24 mouse cellular contexts compared by ENCODE assay signal in genomic region chr13:45468751-45469150, GRCm38 (mm10). TPM values are rescaled to one million over a fixed set of nuclear protein-coding genes. Genes with fewer than 3 reads are reported as not detected.
DNase-seq lines count a peak whose midpoint lies in the region; ATAC-seq and TF ChIP-seq lines count a peak whose summit lies in the region.
"Had no signal": no experiment of that assay in that cellular context is flagged by ENCODE, and none has a peak within 500 bp of the region (broad histone marks: within the 10 kb centered on the region; RNA-seq: fewer than 3 reads in every experiment).

No protein-coding gene starts in this region.

- H3K4me3 ChIP-seq in kidney, embryonic 14.5 days (ENCODE audit: low read length) = no peak overlapping the region
- H3K4me3 ChIP-seq in thymus, adult 2 months (ENCODE audit: control insufficient read depth, insufficient read depth, low read length) = no peak overlapping the region
- no peak overlapping the region for H3K4me3 ChIP-seq in embryonic facial prominence, embryonic 13.5 days
- H3K4me3 ChIP-seq in intestine, postnatal 0 days (ENCODE audit: low read depth, low read length) = no peak overlapping the region
- H3K4me3 ChIP-seq: erythroblast, embryonic 14.5 days; heart, embryonic 13.5 days; liver, embryonic 15.5 days; lung, embryonic 15.5 days; megakaryocyte, embryonic 14.5 days had no signal

- H3K27ac ChIP-seq in kidney, embryonic 14.5 days (ENCODE audit: low read depth, low read length) = peak overlapping the region; percentile 37; the same call in 1 of the 2 replicates
- peak overlapping the region; percentile 8; the same call in 1 of the 2 replicates for H3K27ac ChIP-seq in thymus, adult 2 months (ENCODE audit: control insufficient read depth, insufficient read depth, low read length)
- H3K27ac ChIP-seq in embryonic facial prominence, embryonic 13.5 days = 0 out of 2 replicates have a peak overlapping the region, but pooled peaks have one; percentile 44
- H3K27ac ChIP-seq in intestine, postnatal 0 days (ENCODE audit: low read depth, low read length) = no peak overlapping the region
- H3K27ac ChIP-seq: heart, embryonic 13.5 days; lung, embryonic 15.5 days had no signal

- no peaks in the 10 kb centered on the region for H3K36me3 ChIP-seq in kidney, embryonic 14.5 days (ENCODE audit: control insufficient read depth, insufficient read depth, low read length)
- H3K36me3 ChIP-seq in thymus, adult 2 months (ENCODE audit: control insufficient read depth, insufficient read depth, low read length) = no peaks in the 10 kb centered on the region
- no peaks in the 10 kb centered on the region for H3K36me3 ChIP-seq in embryonic facial prominence, embryonic 13.5 days
- H3K36me3 ChIP-seq in splenic B cell, adult 2 months (ENCODE audit: control insufficient read depth, insufficient read depth, low read length, poor library complexity, severe bottlenecking) = no peaks in the 10 kb centered on the region
- no peaks in the 10 kb centered on the region for H3K36me3 ChIP-seq in intestine, postnatal 0 days (ENCODE audit: control insufficient read depth, insufficient read depth)
- H3K36me3 ChIP-seq: heart, embryonic 13.5 days; liver, embryonic 15.5 days; lung, embryonic 15.5 days had no signal

- TF ChIP-seq CTCF in thymus, adult 2 months (IDR thresholded peaks at IDR 0.05; ENCODE audit: borderline replicate concordance, control insufficient read depth, extremely low read depth, insufficient read depth, low read length, poor library complexity) = no peak
- TF ChIP-seq CTCF in intestine, postnatal 0 days (IDR thresholded peaks at IDR 0.05; ENCODE audit: low read depth) = no peak

- ATAC-seq in kidney, embryonic 14.5 days (ENCODE audit: low FRiP score, low TSS enrichment) = no peak
- no peak for ATAC-seq in embryonic facial prominence, embryonic 13.5 days (ENCODE audit: insufficient number of reproducible peaks, insufficient read depth, low FRiP score, low TSS enrichment, low read depth)
- no peak for ATAC-seq in intestine, postnatal 0 days
- ATAC-seq: activated CD4-positive, CD25-positive, alpha-beta regulatory T cell, adult 4 months; forebrain, embryonic 16.5 days; intestine, embryonic 16.5 days had no signal

- H3K9ac ChIP-seq in kidney, embryonic 14.5 days (ENCODE audit: low read depth, low read length) = no peak overlapping the region
- no peak overlapping the region for H3K9ac ChIP-seq in embryonic facial prominence, embryonic 13.5 days
- no peak overlapping the region for H3K9ac ChIP-seq in intestine, postnatal 0 days (ENCODE audit: low read depth, low read length)
- H3K9ac ChIP-seq: heart, embryonic 13.5 days; liver, embryonic 15.5 days; lung, embryonic 15.5 days had no signal

- peaks cover 20% of the 10 kb centered on the region for H3K4me1 ChIP-seq in kidney, embryonic 14.5 days (ENCODE audit: control insufficient read depth, insufficient read depth, low read length)
- no peaks in the 10 kb centered on the region; the same call in 1 of the 2 replicates for H3K4me1 ChIP-seq in thymus, adult 2 months (replicated peaks; ENCODE audit: control insufficient read depth, insufficient read depth, low read length)
- H3K4me1 ChIP-seq in embryonic facial prominence, embryonic 13.5 days = peaks cover 49% of the 10 kb centered on the region
- 0 out of 2 replicates have a peak, but pooled peaks cover 3% of the 10 kb centered on the region for H3K4me1 ChIP-seq in intestine, postnatal 0 days (replicated peaks; ENCODE audit: control insufficient read depth, insufficient read depth, low read length)
- H3K4me1 ChIP-seq: liver, embryonic 15.5 days had no signal

- TF ChIP-seq POLR2A in thymus, adult 2 months (IDR thresholded peaks at IDR 0.05; ENCODE audit: control insufficient read depth, extremely low read depth, insufficient read depth, low read length, poor library complexity) = no peak

- H3K27me3 ChIP-seq in kidney, embryonic 14.5 days (ENCODE audit: control insufficient read depth, insufficient read depth, low read length) = no peaks in the 10 kb centered on the region
- H3K27me3 ChIP-seq in thymus, adult 2 months (ENCODE audit: control insufficient read depth, insufficient read depth, low read length) = no peaks in the 10 kb centered on the region
- H3K27me3 ChIP-seq in embryonic facial prominence, embryonic 13.5 days = no peaks in the 10 kb centered on the region
- H3K27me3 ChIP-seq in splenic B cell, adult 2 months (ENCODE audit: control insufficient read depth, insufficient read depth, low read length, poor library complexity, severe bottlenecking) = no peaks in the 10 kb centered on the region
- H3K27me3 ChIP-seq in intestine, postnatal 0 days (replicated peaks; ENCODE audit: control insufficient read depth, insufficient read depth, low read length) = no peaks in the 10 kb centered on the region
- H3K27me3 ChIP-seq: CH12.LX; heart, embryonic 13.5 days; lung, embryonic 15.5 days; megakaryocyte, embryonic 14.5 days had no signal

- DNase-seq in kidney, postnatal 4 days = no peak
- DNase-seq in thymus, adult 2 months = no peak
- no peak for DNase-seq in thymus, postnatal 0 days (ENCODE audit: low spot score)
- peak; percentile 38 for DNase-seq in splenic B cell, adult 2 months (ENCODE audit: low read depth, low spot score)
- no peak for DNase-seq in lung, postnatal 10 days
- DNase-seq: adrenal gland, adult 2 months; cerebellum, adult 11 months; cerebellum, adult 9-10 months; cerebellum, postnatal 36 days; layer of hippocampus, postnatal 36 days; liver; right cerebral cortex, postnatal 25 days had no signal

- no peak overlapping the region for H3K4me2 ChIP-seq in kidney, embryonic 14.5 days (replicated peaks; ENCODE audit: low read depth, low read length)
- H3K4me2 ChIP-seq in embryonic facial prominence, embryonic 13.5 days = no peak overlapping the region
- no peak overlapping the region for H3K4me2 ChIP-seq in intestine, postnatal 0 days (replicated peaks; ENCODE audit: low read depth)
- H3K4me2 ChIP-seq: heart, embryonic 13.5 days; liver, embryonic 15.5 days had no signal

- 47% methylated on average over 5 of the region's 5 CpGs for WGBS in kidney, embryonic 14.5 days
- 77% methylated on average over 5 of the region's 5 CpGs for WGBS in thymus, adult 2 months
- WGBS in embryonic facial prominence, embryonic 13.5 days = 44% methylated on average over 5 of the region's 5 CpGs
- 76% methylated on average over 5 of the region's 5 CpGs for WGBS in intestine, postnatal 0 days

- no peaks in the 10 kb centered on the region for H3K9me3 ChIP-seq in kidney, embryonic 14.5 days (ENCODE audit: control insufficient read depth, low read length)
- H3K9me3 ChIP-seq in embryonic facial prominence, embryonic 13.5 days = no peaks in the 10 kb centered on the region
- no peaks in the 10 kb centered on the region for H3K9me3 ChIP-seq in intestine, postnatal 0 days (ENCODE audit: control insufficient read depth)
- H3K9me3 ChIP-seq: heart, embryonic 13.5 days; liver, embryonic 15.5 days; lung, embryonic 15.5 days; megakaryocyte, embryonic 14.5 days had no signal

RNA-seq across cellular contexts. Expression of gene Gmpr, which starts 38.5 kb away (rescaled TPM):
- 38.7 and 48.9 TPM in 2 replicates for polyA plus RNA-seq in kidney, embryonic 14.5 days (2014; fragmentation: Nextera tagmentation; extraction: Ambion mirVana)
- 32.6 and 43.5 TPM in 2 replicates for polyA plus RNA-seq in thymus, adult 2 months (2012; rRNA removed)
- 78.0 and 79.1 TPM in 2 replicates for polyA plus RNA-seq in thymus, postnatal 0 days (2015; fragmentation: Nextera tagmentation; extraction: Ambion mirVana)
- polyA plus RNA-seq in embryonic facial prominence, embryonic 13.5 days (2015; fragmentation: Nextera tagmentation; extraction: Ambion mirVana) = 27.7 and 36.9 TPM in 2 replicates
- polyA plus RNA-seq in intestine, postnatal 0 days (2015; fragmentation: Nextera tagmentation; extraction: Ambion mirVana) = 20.5 and 22.5 TPM in 2 replicates
- polyA plus RNA-seq: activated CD4-positive, CD25-positive, alpha-beta regulatory T cell, adult 4 months had no signal
